Mouse (Mus musculus): ENCODE results near the gene Gm8906.
"Not testable (repeated sequence)": the region's sequence is repeated elsewhere in the genome, so short reads cannot be mapped to it uniquely, and the experiment has no call there.

The Gm8906 gene

GRCm38 (mm10) chr5:11502385-11502784 is at the start of gene Gm8906:
Gm8906 (plus strand) TSS chr5:11502685.
- not testable (repeated sequence) for DNase-seq

Measured in right cerebral cortex, postnatal 14 days (tissue).